Mouse (Mus musculus): ENCODE data around the gene Abcb6.
A peak's percentile ranks its signal among the peaks of the same experiment; 100 is the strongest.

DNA sequence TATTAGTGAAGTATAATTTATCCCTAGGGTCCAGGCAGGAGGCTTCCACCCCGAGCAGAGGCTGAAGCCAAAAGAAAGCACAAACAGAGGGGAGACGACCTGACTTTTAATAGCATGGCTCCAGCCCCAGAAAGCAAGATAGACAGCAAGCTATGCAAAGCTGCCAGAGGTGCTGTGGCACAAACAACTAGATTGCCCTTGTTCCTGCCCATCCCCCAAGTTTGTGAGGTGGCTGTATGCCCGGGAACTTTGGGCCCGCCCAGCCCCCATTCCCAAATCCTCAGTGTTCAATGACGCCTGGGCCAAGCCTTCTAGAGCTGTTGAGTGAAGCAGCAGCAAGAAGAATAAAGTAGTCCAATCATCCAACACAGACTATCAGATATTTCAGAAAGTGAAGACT is 34.7 kb upstream of the Abcb6 start:
- TF ChIP-seq CTCF (IDR thresholded peaks at IDR 0.05; ENCODE audit: low read depth) (no peak), EP300 (IDR thresholded peaks at IDR 0.05; ENCODE audit: low read depth) (0 out of 2 replicates have a peak, but pooled peaks have one; percentile 42)
